Mouse (Mus musculus): Measurements from ENCODE around the gene Cyb5b. TPM values are rescaled to one million over a fixed set of nuclear protein-coding genes. Genes with fewer than 3 reads are reported as not detected.
"Not testable (repeated sequence)": the region's sequence is repeated elsewhere in the genome, so short reads cannot be mapped to it uniquely, and the experiment has no call there.

Gene Cyb5b
- polyA plus RNA-seq (2012; rRNA removed) = 83.6 and 99.0 TPM in 2 replicates

- peak; percentile 98 for DNase-seq (ENCODE audit: low read depth)
- TF ChIP-seq POLR2A (IDR thresholded peaks at IDR 0.05; ENCODE audit: borderline replicate concordance, extremely low read depth, insufficient read depth, insufficient read length, poor library complexity, severe bottlenecking) (peak; percentile 35; the same call in 1 of the 2 replicates), CTCF (IDR thresholded peaks at IDR 0.05; ENCODE audit: borderline replicate concordance, extremely low read depth, insufficient read depth, insufficient read length) (no peak)
Measured at GRCm38 (mm10) chr8:107150404-107151157, at the start of gene Cyb5b. TSS of gene Cyb5b (plus strand) at chr8:107150640.

GRCm38 (mm10) chr8:107104547-107104946 is 45.9 kb upstream of the Cyb5b start:
- DNase-seq (ENCODE audit: low read depth) = peak; percentile 74
- TF ChIP-seq CTCF (IDR thresholded peaks at IDR 0.05; ENCODE audit: borderline replicate concordance, extremely low read depth, insufficient read depth, insufficient read length) (peak; percentile 92), POLR2A (IDR thresholded peaks at IDR 0.05; ENCODE audit: borderline replicate concordance, extremely low read depth, insufficient read depth, insufficient read length, poor library complexity, severe bottlenecking) (no peak)

- DNase-seq (ENCODE audit: low read depth) = not testable (repeated sequence)
Measured at GRCm38 (mm10) chr8:107108089-107108488, 42.4 kb upstream of the Cyb5b start.

GRCm38 (mm10) chr8:107108978-107109720 is 41.3 kb upstream of the Cyb5b start:
- TF ChIP-seq CTCF (IDR thresholded peaks at IDR 0.05; ENCODE audit: borderline replicate concordance, extremely low read depth, insufficient read depth, insufficient read length) (no peak), POLR2A (IDR thresholded peaks at IDR 0.05; ENCODE audit: borderline replicate concordance, extremely low read depth, insufficient read depth, insufficient read length, poor library complexity, severe bottlenecking) (no peak)
- no peak for DNase-seq (ENCODE audit: low read depth)

- no peak for DNase-seq (ENCODE audit: low read depth)
Measured at GRCm38 (mm10) chr8:107109816-107110435, 40.5 kb upstream of the Cyb5b start.

GRCm38 (mm10) chr8:107110629-107111330 is 39.7 kb upstream of the Cyb5b start:
- TF ChIP-seq CTCF (IDR thresholded peaks at IDR 0.05; ENCODE audit: borderline replicate concordance, extremely low read depth, insufficient read depth, insufficient read length) (no peak), POLR2A (IDR thresholded peaks at IDR 0.05; ENCODE audit: borderline replicate concordance, extremely low read depth, insufficient read depth, insufficient read length, poor library complexity, severe bottlenecking) (no peak)
- peak; percentile 75 for DNase-seq (ENCODE audit: low read depth)

More at GRCm38 (mm10) chr8:107109816-107110435, 40.5 kb upstream of the Cyb5b start:
- TF ChIP-seq POLR2A (IDR thresholded peaks at IDR 0.05; ENCODE audit: borderline replicate concordance, extremely low read depth, insufficient read depth, insufficient read length, poor library complexity, severe bottlenecking) = no peak
- TF ChIP-seq CTCF (IDR thresholded peaks at IDR 0.05; ENCODE audit: borderline replicate concordance, extremely low read depth, insufficient read depth, insufficient read length) = no peak

DNA sequence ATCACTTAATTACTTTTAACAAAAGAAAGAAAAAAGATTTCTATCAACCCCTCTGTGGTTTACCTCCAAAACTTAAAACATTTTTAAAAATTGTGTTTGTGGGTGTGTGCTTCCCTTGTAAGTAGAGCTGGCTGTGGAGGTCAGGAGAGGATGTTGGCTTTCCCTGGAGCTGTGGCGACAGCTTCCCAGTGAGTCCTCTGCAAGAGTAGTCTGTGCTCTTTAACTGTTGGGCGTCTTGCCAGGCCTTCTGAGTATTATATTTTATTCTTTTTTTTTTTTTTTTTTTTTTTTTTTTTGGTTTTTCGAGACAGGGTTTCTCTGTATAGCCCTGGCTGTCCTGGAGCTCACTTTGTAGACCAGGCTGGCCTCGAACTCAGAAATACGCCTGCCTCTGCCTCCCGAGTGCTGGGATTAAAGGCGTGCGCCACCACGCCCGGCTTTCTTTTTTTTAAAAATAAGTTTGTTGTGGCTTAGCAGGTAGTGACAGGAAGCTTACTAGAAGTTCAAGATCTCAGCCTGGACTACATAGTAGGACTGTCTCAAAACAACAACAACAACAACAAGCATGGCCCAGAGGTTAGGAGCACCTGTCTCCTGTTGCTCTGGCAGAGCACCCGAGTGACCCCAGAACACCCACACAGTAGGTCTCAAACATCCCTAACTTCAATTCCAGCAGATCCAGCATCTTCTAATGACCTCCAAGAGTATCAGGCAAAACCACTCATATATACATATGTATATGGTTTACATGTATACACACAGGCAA is 38.9 kb upstream of the Cyb5b start:
- no peak for TF ChIP-seq POLR2A (IDR thresholded peaks at IDR 0.05; ENCODE audit: borderline replicate concordance, extremely low read depth, insufficient read depth, insufficient read length, poor library complexity, severe bottlenecking)
- TF ChIP-seq CTCF (IDR thresholded peaks at IDR 0.05; ENCODE audit: borderline replicate concordance, extremely low read depth, insufficient read depth, insufficient read length) = no peak
- no peak for DNase-seq (ENCODE audit: low read depth)

DNA sequence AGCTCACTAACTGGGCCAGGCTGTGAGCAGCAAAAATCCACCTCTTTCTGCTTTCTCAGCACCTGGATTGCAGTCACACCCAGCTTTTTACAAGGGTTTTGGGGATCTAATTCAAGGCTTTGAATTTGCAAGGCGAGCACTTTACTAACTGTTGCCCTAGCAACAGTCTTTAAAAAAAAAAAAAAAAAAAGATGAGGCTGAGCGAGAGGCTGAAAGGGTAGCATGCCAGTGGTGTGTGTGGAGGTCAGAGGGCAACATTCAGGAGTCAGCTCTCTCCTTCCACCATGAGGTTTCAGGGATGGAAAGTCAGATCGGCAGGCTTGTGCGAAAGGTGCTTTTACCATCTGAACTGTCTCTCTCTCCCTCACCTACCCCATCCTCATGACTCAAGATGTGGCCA is 37.2 kb upstream of the Cyb5b start:
- DNase-seq (ENCODE audit: low read depth) = no peak
- no peak for TF ChIP-seq CTCF (IDR thresholded peaks at IDR 0.05; ENCODE audit: borderline replicate concordance, extremely low read depth, insufficient read depth, insufficient read length)
- TF ChIP-seq POLR2A (IDR thresholded peaks at IDR 0.05; ENCODE audit: borderline replicate concordance, extremely low read depth, insufficient read depth, insufficient read length, poor library complexity, severe bottlenecking) = no peak

GRCm38 (mm10) chr8:107114150-107115007 is 36.1 kb upstream of the Cyb5b start:
- TF ChIP-seq CTCF (IDR thresholded peaks at IDR 0.05; ENCODE audit: borderline replicate concordance, extremely low read depth, insufficient read depth, insufficient read length) (no peak), POLR2A (IDR thresholded peaks at IDR 0.05; ENCODE audit: borderline replicate concordance, extremely low read depth, insufficient read depth, insufficient read length, poor library complexity, severe bottlenecking) (no peak)
- no peak for DNase-seq (ENCODE audit: low read depth)

- TF ChIP-seq POLR2A (IDR thresholded peaks at IDR 0.05; ENCODE audit: borderline replicate concordance, extremely low read depth, insufficient read depth, insufficient read length, poor library complexity, severe bottlenecking) (no peak), CTCF (IDR thresholded peaks at IDR 0.05; ENCODE audit: borderline replicate concordance, extremely low read depth, insufficient read depth, insufficient read length) (no peak)
- no peak for DNase-seq (ENCODE audit: low read depth)
Measured at GRCm38 (mm10) chr8:107115008-107115320, 35.5 kb upstream of the Cyb5b start.

All from brain, embryonic 14.5 days (tissue).